Mouse (Mus musculus): ENCODE results near the gene Dmrta2. TPM values are rescaled to one million over a fixed set of nuclear protein-coding genes. Genes with fewer than 3 reads are reported as not detected.

Dmrta2 gene
- polyA plus RNA-seq, 1 experiment from 2014 or later: not detected

DNA sequence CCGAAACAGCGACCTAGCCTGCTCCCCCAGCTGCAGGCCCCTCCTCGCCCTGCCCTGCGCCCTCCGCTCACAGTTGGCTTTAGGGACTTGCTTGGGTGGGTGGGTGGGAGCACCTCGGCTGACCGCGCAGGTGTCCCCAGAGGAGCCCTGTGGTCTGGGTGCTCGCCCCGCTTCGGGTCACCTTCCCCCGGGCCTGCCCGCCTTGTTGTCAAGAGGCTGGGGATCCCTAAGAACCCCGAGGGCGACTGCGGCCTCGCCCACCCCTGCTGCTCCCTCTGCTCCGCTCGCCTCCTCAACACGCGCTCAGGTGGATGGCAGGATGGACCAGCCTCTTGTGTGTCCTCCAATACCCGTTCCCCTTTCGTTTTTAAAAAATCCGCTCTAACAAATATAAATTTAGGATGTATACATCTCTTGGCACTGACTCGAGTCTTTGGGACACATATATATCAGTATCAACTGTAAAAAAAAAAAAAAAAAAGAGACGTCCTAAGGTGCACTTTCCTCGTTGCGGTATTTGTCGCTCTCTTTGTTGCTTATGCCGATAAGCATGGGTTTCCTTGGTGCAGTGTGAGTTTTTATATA, 4.9 kb downstream of the Dmrta2 start:
- H3K36me3 ChIP-seq (ENCODE audit: control insufficient read depth, insufficient read depth): no peaks in the 10 kb centered on the region
- TF ChIP-seq CTCF (IDR thresholded peaks at IDR 0.05; ENCODE audit: low read depth): no peak
- H3K4me3 ChIP-seq (ENCODE audit: low read depth, low read length): peak overlapping the region; percentile 35
- H3K9me3 ChIP-seq (ENCODE audit: control insufficient read depth): no peaks in the 10 kb centered on the region
- H3K27me3 ChIP-seq (replicated peaks; ENCODE audit: control insufficient read depth, insufficient read depth, low read length): peaks cover 97% of the 10 kb centered on the region
- H3K27ac ChIP-seq (ENCODE audit: low read depth, low read length): no peak overlapping the region
- no peak overlapping the region for H3K9ac ChIP-seq (ENCODE audit: low read depth, low read length)
- H3K4me2 ChIP-seq (replicated peaks; ENCODE audit: low read depth): peak overlapping the region; percentile 60
- WGBS: 6% methylated on average over 28 of the region's 30 CpGs
- H3K4me1 ChIP-seq (replicated peaks; ENCODE audit: control insufficient read depth, insufficient read depth, low read length): no peaks in the 10 kb centered on the region
- ATAC-seq: no peak

DNA sequence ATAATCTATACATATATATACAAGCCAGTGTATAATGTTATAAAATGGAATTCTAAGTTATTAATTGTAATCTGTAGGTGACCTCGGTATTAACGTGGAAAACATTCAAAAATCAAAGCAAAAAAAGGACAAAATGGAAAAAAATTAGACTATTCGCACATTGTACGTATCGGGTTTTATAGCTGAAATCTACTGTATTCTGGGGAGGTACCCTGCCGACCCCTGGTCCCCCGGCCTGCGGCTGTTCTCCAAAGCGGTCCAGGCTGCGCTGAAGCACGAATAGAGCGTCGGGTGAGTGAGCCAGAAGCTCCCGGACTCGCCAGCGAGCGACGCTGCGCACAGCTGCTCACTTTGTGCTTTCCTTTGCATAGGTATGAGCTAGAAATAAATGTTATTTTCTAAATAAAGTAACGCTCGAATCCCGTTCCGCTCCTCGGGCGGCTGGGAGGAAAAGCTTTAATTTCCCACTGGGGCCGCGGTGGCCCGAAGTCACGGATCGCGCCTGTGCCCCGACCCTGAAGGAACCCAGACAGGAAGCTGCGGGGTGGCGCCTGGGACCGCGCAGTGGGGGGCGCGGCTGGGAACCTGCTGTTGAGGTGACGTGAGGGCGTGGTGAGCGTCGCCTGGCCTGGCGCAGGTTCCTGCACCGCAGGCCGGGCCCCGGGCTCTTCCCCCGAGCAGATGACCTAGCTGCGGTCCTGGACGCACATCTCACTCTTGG, 5.6 kb downstream of the Dmrta2 start:
- Histone ChIP-seq H3K4me3 (ENCODE audit: low read depth, low read length) (peak overlapping the region; percentile 29), H3K36me3 (ENCODE audit: control insufficient read depth, insufficient read depth) (no peaks in the 10 kb centered on the region), H3K27ac (ENCODE audit: low read depth, low read length) (no peak overlapping the region), H3K4me1 (replicated peaks; ENCODE audit: control insufficient read depth, insufficient read depth, low read length) (no peaks in the 10 kb centered on the region), H3K4me2 (replicated peaks; ENCODE audit: low read depth) (peak overlapping the region; percentile 54), H3K9ac (ENCODE audit: low read depth, low read length) (no peak overlapping the region), H3K27me3 (replicated peaks; ENCODE audit: control insufficient read depth, insufficient read depth, low read length) (peaks cover 92% of the 10 kb centered on the region), H3K9me3 (ENCODE audit: control insufficient read depth) (no peaks in the 10 kb centered on the region)
- no peak for TF ChIP-seq CTCF (IDR thresholded peaks at IDR 0.05; ENCODE audit: low read depth)
- 2% methylated on average over 49 of the region's 49 CpGs for WGBS
- no peak for ATAC-seq

DNA sequence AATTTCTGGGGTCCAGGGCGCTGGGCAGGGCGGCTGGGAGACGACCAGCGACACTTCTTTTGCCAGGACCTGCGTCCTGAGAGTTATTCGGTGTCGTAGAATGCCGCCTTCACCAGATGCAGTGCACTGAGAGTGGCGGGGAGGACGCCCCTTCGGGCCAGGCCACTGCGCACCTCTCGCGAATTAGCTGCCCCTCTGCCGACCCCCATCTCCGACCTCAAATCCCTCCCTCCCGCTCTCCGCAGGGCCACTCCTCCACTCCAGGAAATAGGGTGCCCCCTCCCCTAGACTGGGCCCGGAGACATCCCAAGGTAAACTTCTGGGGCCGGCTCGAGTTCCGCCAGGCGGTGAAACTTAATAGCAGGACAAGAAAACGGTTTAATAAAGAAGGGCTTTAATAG, 6.2 kb downstream of the Dmrta2 start:
- Histone ChIP-seq H3K27me3 (replicated peaks; ENCODE audit: control insufficient read depth, insufficient read depth, low read length) (peaks cover 92% of the 10 kb centered on the region), H3K9me3 (ENCODE audit: control insufficient read depth) (no peaks in the 10 kb centered on the region), H3K27ac (ENCODE audit: low read depth, low read length) (no peak overlapping the region), H3K4me3 (ENCODE audit: low read depth, low read length) (peak overlapping the region; percentile 29), H3K4me2 (replicated peaks; ENCODE audit: low read depth) (peak overlapping the region; percentile 54), H3K9ac (ENCODE audit: low read depth, low read length) (no peak overlapping the region), H3K4me1 (replicated peaks; ENCODE audit: control insufficient read depth, insufficient read depth, low read length) (no peaks in the 10 kb centered on the region), H3K36me3 (ENCODE audit: control insufficient read depth, insufficient read depth) (no peaks in the 10 kb centered on the region)
- no peak for TF ChIP-seq CTCF (IDR thresholded peaks at IDR 0.05; ENCODE audit: low read depth)
- no peak for ATAC-seq
- 1% methylated on average over 24 of the region's 24 CpGs for WGBS

DNA sequence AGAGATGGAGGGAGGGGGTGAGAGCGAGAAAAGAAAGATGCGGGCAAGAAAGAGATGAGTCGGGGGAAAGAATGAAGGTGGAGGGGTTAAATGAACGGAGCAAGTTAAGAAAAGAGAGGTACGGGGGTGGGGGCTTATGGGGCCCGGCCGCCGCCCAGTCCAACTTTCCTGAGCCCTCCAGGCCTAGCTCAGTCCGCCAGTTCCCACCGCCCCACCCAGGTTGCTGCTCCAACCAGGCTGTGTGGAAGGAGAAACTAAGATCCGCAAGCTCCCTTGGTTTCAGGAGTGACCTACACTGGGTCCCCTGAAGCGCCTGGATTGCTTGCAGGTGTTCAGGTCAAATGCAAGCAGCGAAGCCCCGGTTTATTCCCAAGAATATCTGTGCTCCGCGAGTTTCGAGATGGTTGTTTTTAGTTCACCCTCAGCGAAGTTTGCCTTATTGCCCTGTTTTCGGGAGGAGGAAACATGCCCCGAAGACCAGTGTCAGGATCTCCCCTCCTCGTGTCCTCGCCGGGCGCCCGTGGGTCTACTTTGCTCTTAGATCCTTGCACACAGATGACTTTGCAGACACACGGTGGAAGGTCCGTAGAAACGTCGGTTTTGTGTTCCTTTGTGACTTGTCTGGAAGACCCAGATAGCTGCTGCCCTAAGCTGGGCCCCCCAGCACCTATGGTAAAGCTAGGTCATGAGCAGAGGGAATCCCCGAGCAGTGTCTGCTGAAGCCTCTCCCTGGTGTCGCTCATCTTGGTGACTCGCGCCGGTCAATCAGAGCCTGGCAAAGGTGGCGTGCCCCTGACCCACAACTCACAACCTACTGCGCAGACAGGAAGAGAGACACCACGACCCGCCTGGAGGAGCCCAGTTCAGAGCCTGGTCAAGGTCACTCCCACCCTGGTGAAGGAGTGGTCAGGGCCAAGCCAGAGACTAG, 6.9 kb downstream of the Dmrta2 start:
- peaks cover 88% of the 10 kb centered on the region for H3K27me3 ChIP-seq (replicated peaks; ENCODE audit: control insufficient read depth, insufficient read depth, low read length)
- TF ChIP-seq CTCF (IDR thresholded peaks at IDR 0.05; ENCODE audit: low read depth): no peak
- H3K9ac ChIP-seq (ENCODE audit: low read depth, low read length): no peak overlapping the region
- no peak overlapping the region for H3K27ac ChIP-seq (ENCODE audit: low read depth, low read length)
- H3K4me1 ChIP-seq (replicated peaks; ENCODE audit: control insufficient read depth, insufficient read depth, low read length): no peaks in the 10 kb centered on the region
- ATAC-seq: no peak
- no peak overlapping the region for H3K4me2 ChIP-seq (replicated peaks; ENCODE audit: low read depth)
- no peaks in the 10 kb centered on the region for H3K36me3 ChIP-seq (ENCODE audit: control insufficient read depth, insufficient read depth)
- 2% methylated on average over 38 of the region's 38 CpGs for WGBS
- H3K4me3 ChIP-seq (ENCODE audit: low read depth, low read length): no peak overlapping the region
- no peaks in the 10 kb centered on the region for H3K9me3 ChIP-seq (ENCODE audit: control insufficient read depth)

DNA sequence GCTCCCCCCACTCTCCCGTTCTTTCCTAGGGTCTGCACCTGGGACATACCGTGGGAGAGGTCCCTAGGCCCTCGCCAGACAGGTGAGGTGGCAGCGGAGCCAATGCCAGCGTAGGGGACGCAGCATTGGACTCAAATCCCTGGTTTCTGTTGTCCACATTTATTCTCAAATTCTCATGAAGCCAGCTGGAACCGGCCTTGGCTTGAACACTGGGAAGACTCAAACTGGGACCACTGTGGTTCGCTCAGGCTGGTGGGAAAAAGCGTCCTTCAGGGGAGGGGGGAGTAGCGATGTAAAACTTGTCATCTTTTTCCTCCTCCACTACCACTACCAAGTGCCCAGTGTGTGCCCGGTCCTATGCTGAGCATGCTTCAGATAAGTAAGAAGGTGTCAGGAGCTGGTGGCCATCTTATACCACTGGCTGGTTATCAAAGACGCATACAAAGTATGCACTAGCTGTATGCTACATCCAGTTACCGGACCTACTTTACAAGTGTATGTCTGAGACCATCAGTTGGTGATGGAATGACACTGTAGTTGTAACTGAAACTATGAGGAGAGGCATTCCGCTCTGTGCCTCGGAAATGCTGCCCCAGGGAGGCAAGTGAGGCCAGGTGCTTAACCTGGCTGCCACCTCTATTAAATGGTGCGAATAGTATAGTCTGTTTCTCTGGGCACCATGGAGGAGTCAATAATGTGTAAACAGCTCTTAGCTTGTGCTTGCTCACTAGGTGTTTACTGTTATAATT, 7.7 kb downstream of the Dmrta2 start:
- H3K4me1 ChIP-seq (replicated peaks; ENCODE audit: control insufficient read depth, insufficient read depth, low read length): no peaks in the 10 kb centered on the region
- no peak overlapping the region for H3K4me3 ChIP-seq (ENCODE audit: low read depth, low read length)
- H3K4me2 ChIP-seq (replicated peaks; ENCODE audit: low read depth): no peak overlapping the region
- no peak overlapping the region for H3K9ac ChIP-seq (ENCODE audit: low read depth, low read length)
- peaks cover 86% of the 10 kb centered on the region for H3K27me3 ChIP-seq (replicated peaks; ENCODE audit: control insufficient read depth, insufficient read depth, low read length)
- H3K9me3 ChIP-seq (ENCODE audit: control insufficient read depth): no peaks in the 10 kb centered on the region
- H3K27ac ChIP-seq (ENCODE audit: low read depth, low read length): no peak overlapping the region
- H3K36me3 ChIP-seq (ENCODE audit: control insufficient read depth, insufficient read depth): no peaks in the 10 kb centered on the region
- no peak for TF ChIP-seq CTCF (IDR thresholded peaks at IDR 0.05; ENCODE audit: low read depth)
- no peak for ATAC-seq
- WGBS: 5% methylated on average over 16 of the region's 16 CpGs
